Mouse (Mus musculus) embryo, embryonic 11.5 days (tissue): ENCODE results near the gene Dennd5a.

Experiments used
- DNase-seq: peaks from one replicate; pipeline ENCODE4 v3.0.0-alpha.2; 2012; ENCODE audit warnings: low read depth, low spot score

The Dennd5a gene

DNA sequence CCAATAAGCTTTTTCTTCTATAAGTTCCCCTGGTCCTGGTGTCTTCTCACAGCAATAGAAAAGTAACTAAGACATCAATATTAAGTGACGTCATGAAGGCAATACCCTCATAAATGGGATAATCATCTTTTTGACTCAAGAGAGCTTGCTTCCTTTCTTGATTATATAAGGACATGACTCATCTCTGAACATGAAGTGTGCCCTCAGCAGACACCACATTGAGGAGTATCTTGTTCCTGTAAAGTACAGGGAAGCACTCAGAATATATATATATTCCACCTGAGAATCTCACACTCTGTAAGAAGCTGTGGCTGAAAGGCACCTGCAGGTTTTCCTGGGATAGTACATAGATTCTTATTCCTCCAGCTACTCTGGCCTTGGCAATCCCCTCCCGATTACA, 77.7 kb downstream of the Dennd5a start:
- no peak for DNase-seq

- DNase-seq = no peak
Observed at GRCm38 (mm10) chr7:109881561-109882099, 78.6 kb downstream of the Dennd5a start.

GRCm38 (mm10) chr7:109879158-109879557, 81.1 kb downstream of the Dennd5a start:
- no peak for DNase-seq

DNA sequence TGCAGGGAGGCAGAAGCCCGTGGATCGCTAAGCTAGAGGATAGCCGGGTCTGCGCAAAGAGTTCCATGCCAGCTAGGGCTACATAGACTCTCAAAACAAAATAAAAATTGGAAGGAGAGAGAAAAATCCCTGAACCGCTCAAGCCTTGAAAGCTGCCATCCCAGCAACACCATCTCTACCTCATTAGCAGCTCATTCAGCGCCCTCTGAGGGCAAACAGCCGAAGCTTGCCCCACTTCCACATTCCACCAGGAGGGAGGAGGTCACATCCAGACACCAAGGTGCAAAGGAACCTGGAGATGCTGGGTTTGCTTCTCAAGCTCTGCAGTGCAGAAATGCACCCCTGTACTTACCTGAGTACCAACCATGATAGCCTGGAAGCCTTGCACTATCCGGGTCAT, 84.2 kb downstream of the Dennd5a start:
- DNase-seq = no peak

- no peak for DNase-seq
Observed at GRCm38 (mm10) chr7:109875598-109875997, 84.7 kb downstream of the Dennd5a start.

DNA sequence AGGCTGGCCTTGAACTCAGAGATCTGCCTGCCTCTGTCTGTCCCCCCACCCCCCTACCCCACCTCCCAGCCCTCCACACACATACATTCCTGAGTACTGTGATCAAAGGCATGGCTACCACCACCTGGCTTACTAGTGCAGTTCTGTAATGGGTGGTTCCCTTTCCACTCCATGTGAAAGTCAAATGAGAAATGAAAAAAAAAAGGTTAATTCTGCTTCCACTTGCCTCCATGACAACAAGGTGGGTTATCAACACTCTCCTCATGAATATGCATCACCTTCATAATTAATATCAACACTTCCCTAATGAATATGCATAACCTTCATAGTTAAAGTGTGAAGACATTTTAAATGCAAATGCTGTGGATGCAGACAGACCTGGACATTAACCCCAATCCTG, 85.2 kb downstream of the Dennd5a start:
- no peak for DNase-seq

DNA sequence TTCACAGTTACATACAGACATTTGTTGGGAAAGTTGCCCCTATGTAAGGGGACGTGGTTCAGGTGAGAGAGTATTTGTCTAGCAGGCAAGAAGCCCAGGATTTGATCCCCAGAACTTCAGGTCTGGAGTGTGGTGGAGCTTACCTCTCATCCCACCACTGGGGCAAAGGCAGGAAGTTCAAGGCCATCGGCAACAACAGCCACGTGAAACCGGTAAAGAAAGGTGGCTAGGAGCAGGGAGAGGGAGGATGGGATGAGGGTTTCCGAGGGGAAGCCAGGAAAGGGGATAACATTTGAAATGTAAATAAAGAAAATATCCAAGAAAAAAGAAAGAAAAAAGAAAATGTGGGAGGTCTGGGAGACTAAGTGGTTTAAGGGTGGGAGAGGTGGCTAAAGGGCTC, 87.1 kb downstream of the Dennd5a start:
- DNase-seq = no peak

DNA sequence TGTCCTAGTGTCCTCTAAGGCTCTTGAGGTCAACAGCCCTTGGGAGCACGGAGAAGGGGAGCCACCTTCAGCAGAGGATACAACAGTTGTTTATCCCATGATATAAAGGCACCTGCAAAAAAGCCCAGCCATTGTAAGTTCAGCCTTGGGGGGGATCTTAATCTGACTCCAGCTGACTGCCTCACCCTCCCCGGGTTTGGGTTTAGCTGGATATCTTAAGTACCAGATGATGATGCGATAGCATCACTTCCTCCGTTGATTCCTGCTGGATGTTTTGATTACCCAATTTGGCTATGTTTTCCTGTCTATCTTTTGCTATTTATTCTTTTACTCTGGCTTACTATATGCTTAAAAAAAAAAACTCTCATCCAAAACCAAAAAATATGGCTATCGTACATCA, 89.0 kb downstream of the Dennd5a start:
- no peak for DNase-seq

DNA sequence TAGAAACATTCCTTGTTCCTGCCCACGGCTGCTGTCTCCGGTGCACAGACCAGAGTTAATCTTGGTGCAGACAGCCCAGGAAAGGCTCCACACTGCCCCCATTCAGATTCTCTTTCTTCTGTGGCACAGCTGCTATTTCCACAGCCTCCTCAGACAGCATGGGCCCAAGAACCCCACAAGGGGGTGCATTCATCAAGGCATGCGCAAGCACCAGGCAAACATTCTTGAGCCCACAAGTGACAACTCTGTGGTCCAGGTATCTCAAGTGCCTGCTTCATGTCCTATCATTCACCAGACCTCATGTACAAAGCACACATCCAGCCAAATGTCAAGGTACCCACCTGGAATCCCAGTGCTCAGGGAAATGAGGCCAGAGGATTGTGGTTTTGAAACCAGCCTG, 91.8 kb downstream of the Dennd5a start:
- DNase-seq = no peak

GRCm38 (mm10) chr7:109866643-109867042, 93.6 kb downstream of the Dennd5a start:
- DNase-seq = no peak

- no peak for DNase-seq
Observed at GRCm38 (mm10) chr7:109865370-109866229, 94.7 kb downstream of the Dennd5a start, which contains the start of gene Scube2. Gene Scube2, minus strand, starts transcription at chr7:109865679.

GRCm38 (mm10) chr7:109863561-109863960, 96.7 kb downstream of the Dennd5a start:
- DNase-seq = no peak

DNA sequence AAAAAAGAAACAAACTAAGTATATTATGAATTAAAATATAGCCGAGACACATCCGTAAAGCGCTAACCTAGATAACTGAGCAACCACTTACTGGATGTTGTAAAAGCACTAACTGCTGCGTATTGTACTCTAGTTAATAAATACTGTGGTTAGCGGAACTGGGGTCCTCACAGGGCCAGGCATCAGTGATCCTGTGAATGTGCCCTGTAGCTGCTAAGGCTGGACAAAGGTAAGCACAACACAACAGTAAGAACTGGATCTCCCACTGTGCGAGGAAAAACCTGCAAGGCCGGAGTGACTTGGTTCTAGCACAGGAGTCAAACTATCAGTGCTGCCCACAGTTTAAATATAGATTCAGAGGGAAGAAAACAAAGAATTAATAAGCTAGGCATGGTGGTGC, 100.1 kb downstream of the Dennd5a start:
- no peak for DNase-seq

- no peak for DNase-seq
Observed at GRCm38 (mm10) chr7:109859354-109859753, 100.9 kb downstream of the Dennd5a start.

- DNase-seq = no peak
Observed at GRCm38 (mm10) chr7:109852752-109853212, 107.5 kb downstream of the Dennd5a start.

GRCm38 (mm10) chr7:109852017-109852416, 108.3 kb downstream of the Dennd5a start:
- DNase-seq = no peak

DNA sequence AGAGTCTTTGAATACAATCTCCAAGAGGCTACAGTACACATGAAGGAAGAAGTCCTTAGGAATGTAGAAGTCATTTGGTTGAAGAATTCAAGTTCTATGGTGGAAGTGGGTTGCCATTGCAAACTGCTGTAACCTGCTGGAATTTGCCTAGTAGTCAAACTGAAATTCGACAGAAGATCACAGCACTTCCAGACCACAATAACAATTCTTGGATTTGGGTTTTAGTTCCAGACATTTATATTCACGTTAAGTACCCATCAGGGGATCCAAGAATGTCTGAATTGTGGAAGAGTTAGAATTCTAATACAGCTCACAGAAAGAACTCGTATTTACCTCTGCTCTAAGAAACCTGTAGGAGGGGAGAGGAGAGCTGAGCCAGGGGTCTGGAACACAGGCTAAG, 109.7 kb downstream of the Dennd5a start:
- no peak for DNase-seq

DNA sequence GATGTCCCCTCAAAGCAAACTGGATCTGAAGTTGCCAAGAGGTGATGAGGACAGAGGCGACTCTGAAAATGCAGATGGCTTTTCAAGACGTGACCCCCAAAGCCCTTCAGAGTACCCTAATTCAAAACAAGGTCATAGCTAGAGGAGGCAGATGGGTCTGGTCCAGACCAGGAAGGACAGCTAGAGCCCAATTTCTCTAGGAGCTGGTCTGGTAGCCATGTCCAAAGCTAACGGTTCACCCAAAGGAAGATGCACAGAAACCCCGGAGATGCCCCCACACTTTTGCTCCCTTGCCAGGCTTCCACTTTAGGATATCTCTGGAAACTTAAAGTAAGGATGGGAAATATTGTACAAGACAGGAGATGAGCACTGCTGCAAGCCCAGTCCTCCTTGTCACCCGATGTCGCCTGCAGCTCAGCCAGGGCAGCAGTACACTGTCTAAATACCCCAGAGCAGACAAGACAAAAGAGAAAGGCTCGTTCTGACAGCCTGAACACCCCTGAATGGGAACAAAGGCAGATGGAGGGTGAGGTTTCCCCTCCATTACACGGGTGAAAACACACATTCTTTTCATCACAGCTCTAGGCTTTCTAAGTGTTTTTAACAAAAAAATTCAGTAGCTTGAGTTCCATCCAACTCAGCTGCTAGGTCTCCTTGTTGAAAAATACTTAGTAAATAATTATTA, 110.4 kb downstream of the Dennd5a start:
- no peak for DNase-seq

DNA sequence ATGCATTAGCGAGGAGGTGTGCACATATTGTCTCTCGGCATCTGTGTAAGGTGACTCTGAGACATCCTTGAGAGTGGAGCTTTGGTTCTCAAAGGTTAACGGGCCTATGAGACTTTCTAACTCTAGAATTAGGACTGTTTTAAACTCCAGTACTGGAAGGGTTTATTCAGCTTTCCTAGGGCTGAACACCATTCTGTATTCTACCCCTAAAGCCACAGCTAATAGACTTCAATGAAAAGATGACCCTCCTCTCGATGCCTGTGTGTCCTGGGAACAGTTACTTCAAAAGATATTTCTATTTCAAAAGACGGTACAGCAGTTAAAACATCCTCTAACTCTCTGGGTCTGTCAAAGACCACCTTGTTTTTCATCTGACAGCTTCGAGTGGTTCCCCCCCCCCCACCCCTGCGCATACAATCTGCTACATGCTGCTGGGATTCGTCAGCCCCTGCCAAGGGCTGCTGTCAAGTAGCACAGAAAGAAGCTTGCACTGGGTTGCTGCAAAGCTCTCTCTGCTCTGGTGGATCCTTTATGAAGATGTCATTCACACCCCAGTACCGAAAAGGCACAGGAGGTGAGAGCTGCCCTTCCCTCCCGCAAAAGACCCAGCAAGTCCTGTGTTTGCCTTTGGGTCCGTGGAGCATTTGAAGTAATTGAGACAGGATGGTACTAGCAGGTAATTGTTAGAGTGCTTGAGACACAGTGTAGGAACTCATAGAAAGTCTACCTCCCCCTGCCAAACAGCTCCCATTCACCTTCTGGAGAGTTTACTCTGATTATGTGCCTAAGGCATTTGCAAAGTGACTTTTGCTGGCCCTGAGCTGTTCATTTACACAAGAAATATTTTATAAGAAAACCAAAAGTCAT, 111.2 kb downstream of the Dennd5a start:
- no peak for DNase-seq

GRCm38 (mm10) chr7:109844100-109844499, 116.2 kb downstream of the Dennd5a start:
- DNase-seq = no peak
